Mouse (Mus musculus) megakaryocyte-erythroid progenitor cell, adult 5-6 weeks (primary cell): ENCODE data around the gene Rhbdf1. TPM values are rescaled to one million over a fixed set of nuclear protein-coding genes. Genes with fewer than 3 reads are reported as not detected.

Source experiments
- ATAC-seq: replicated peaks from 2 replicates; pipeline ENCODE4 v1.8.0; 2016; ENCODE audit warnings: mild to moderate bottlenecking, inconsistent platforms; ENCODE audit not compliant: severe bottlenecking, poor library complexity, low FRiP score, low TSS enrichment
- total RNA-seq, 2 experiments: library from RNA; stranded (forward) in 1 of 2; stranded (reverse) in 1 of 2; fragments of 200-1000, 215-1000 nt in 1 of 2; fragments of >200 nt in 1 of 2; fragmentation: Nextera tagmentation in 1 of 2; gene quantifications; 2 replicates each; pipeline ENCODE4 v1.2.3; 2014 to 2017

The Rhbdf1 gene
- total RNA-seq, 2 experiments from 2014 or later: not detected

- peak; percentile 27 for ATAC-seq
Observed at GRCm38 (mm10) chr11:32195867-32196540, 26.1 kb downstream of the Rhbdf1 start.

- ATAC-seq: no peak
Observed at GRCm38 (mm10) chr11:32194626-32195025, 27.5 kb downstream of the Rhbdf1 start.

- no peak for ATAC-seq
Observed at GRCm38 (mm10) chr11:32194086-32194485, 28.0 kb downstream of the Rhbdf1 start.

- ATAC-seq: no peak
Observed at GRCm38 (mm10) chr11:32193156-32193555, 28.9 kb downstream of the Rhbdf1 start.

- ATAC-seq: no peak
Observed at GRCm38 (mm10) chr11:32190603-32191110, 31.4 kb downstream of the Rhbdf1 start.

- ATAC-seq: no peak
Observed at GRCm38 (mm10) chr11:32190119-32190518, 32.0 kb downstream of the Rhbdf1 start.

GRCm38 (mm10) chr11:32189434-32189833, 32.7 kb downstream of the Rhbdf1 start:
- ATAC-seq: no peak

GRCm38 (mm10) chr11:32188881-32189280, 33.2 kb downstream of the Rhbdf1 start:
- ATAC-seq: no peak

GRCm38 (mm10) chr11:32187256-32187655, 34.8 kb downstream of the Rhbdf1 start:
- ATAC-seq: no peak

GRCm38 (mm10) chr11:32186031-32186430, 36.1 kb downstream of the Rhbdf1 start:
- ATAC-seq: no peak

GRCm38 (mm10) chr11:32184469-32184868, 37.6 kb downstream of the Rhbdf1 start:
- ATAC-seq: no peak

GRCm38 (mm10) chr11:32181973-32182868, 39.9 kb downstream of the Rhbdf1 start:
- peak; percentile 70 for ATAC-seq

- ATAC-seq: no peak
Observed at GRCm38 (mm10) chr11:32181246-32181645, 40.9 kb downstream of the Rhbdf1 start.

- ATAC-seq: no peak
Observed at GRCm38 (mm10) chr11:32178506-32178905, 43.6 kb downstream of the Rhbdf1 start.

- no peak for ATAC-seq
Observed at GRCm38 (mm10) chr11:32166683-32167082, 55.4 kb downstream of the Rhbdf1 start.

GRCm38 (mm10) chr11:32161922-32162804, 59.9 kb downstream of the Rhbdf1 start:
- peak; percentile 98 for ATAC-seq

- no peak for ATAC-seq
Observed at GRCm38 (mm10) chr11:32161500-32161899, 60.6 kb downstream of the Rhbdf1 start.

- ATAC-seq: no peak
Observed at GRCm38 (mm10) chr11:32160341-32160740, 61.8 kb downstream of the Rhbdf1 start.
